Mouse (Mus musculus): Measurements from ENCODE around the gene Cdkl1. TPM values are rescaled to one million over a fixed set of nuclear protein-coding genes. Genes with fewer than 3 reads are reported as not detected.

Gene Cdkl1
- total RNA-seq (2015; ENCODE audit: low replicate concordance) (43.6 and 51.4 TPM in 2 replicates), total RNA-seq (2017; ENCODE audit: low replicate concordance) (86.7 and 87.6 TPM in 2 replicates)

- peak; percentile 94 for ATAC-seq (replicated peaks; ENCODE audit: low FRiP score, poor library complexity, severe bottlenecking)
These were observed at the start of gene Cdkl1 for GRCm38 (mm10) chr12:69790530-69791505. Gene Cdkl1 (minus strand): TSS chr12:69791267.

GRCm38 (mm10) chr12:69838376-69838775 is 47.3 kb upstream of the Cdkl1 start:
- no peak for ATAC-seq (replicated peaks; ENCODE audit: low FRiP score, poor library complexity, severe bottlenecking)

- no peak for ATAC-seq (replicated peaks; ENCODE audit: low FRiP score, poor library complexity, severe bottlenecking)
These were observed 43.0 kb upstream of the Cdkl1 start for GRCm38 (mm10) chr12:69833982-69834604.

GRCm38 (mm10) chr12:69831239-69831910 is 40.3 kb upstream of the Cdkl1 start:
- no peak for ATAC-seq (replicated peaks; ENCODE audit: low FRiP score, poor library complexity, severe bottlenecking)

- no peak for ATAC-seq (replicated peaks; ENCODE audit: low FRiP score, poor library complexity, severe bottlenecking)
These were observed 37.1 kb upstream of the Cdkl1 start for GRCm38 (mm10) chr12:69828214-69828613.

GRCm38 (mm10) chr12:69824881-69825597 is 34.0 kb upstream of the Cdkl1 start:
- ATAC-seq (replicated peaks; ENCODE audit: low FRiP score, poor library complexity, severe bottlenecking), result no peak

- ATAC-seq (replicated peaks; ENCODE audit: low FRiP score, poor library complexity, severe bottlenecking), result no peak
These were observed 23.2 kb upstream of the Cdkl1 start for GRCm38 (mm10) chr12:69814272-69814671.

- no peak for ATAC-seq (replicated peaks; ENCODE audit: low FRiP score, poor library complexity, severe bottlenecking)
These were observed 22.5 kb upstream of the Cdkl1 start for GRCm38 (mm10) chr12:69813596-69813995.

- ATAC-seq (replicated peaks; ENCODE audit: low FRiP score, poor library complexity, severe bottlenecking), result no peak
These were observed 21.9 kb upstream of the Cdkl1 start for GRCm38 (mm10) chr12:69812986-69813385.

- no peak for ATAC-seq (replicated peaks; ENCODE audit: low FRiP score, poor library complexity, severe bottlenecking)
These were observed 20.9 kb upstream of the Cdkl1 start for GRCm38 (mm10) chr12:69811976-69812375.

GRCm38 (mm10) chr12:69809439-69809838 is 18.4 kb upstream of the Cdkl1 start:
- no peak for ATAC-seq (replicated peaks; ENCODE audit: low FRiP score, poor library complexity, severe bottlenecking)

- ATAC-seq (replicated peaks; ENCODE audit: low FRiP score, poor library complexity, severe bottlenecking), result 0 out of 2 replicates have a peak, but pooled peaks have one; percentile 34
These were observed 16.4 kb upstream of the Cdkl1 start for GRCm38 (mm10) chr12:69807399-69807985.

GRCm38 (mm10) chr12:69805148-69805547 is 14.1 kb upstream of the Cdkl1 start:
- 0 out of 2 replicates have a peak, but pooled peaks have one; percentile 5 for ATAC-seq (replicated peaks; ENCODE audit: low FRiP score, poor library complexity, severe bottlenecking)

GRCm38 (mm10) chr12:69804393-69805070 is 13.5 kb upstream of the Cdkl1 start:
- ATAC-seq (replicated peaks; ENCODE audit: low FRiP score, poor library complexity, severe bottlenecking), result peak; percentile 66

- no peak for ATAC-seq (replicated peaks; ENCODE audit: low FRiP score, poor library complexity, severe bottlenecking)
These were observed 12.1 kb upstream of the Cdkl1 start for GRCm38 (mm10) chr12:69803196-69803595.

- ATAC-seq (replicated peaks; ENCODE audit: low FRiP score, poor library complexity, severe bottlenecking), result no peak
These were observed 9.5 kb upstream of the Cdkl1 start for GRCm38 (mm10) chr12:69800586-69800985.

- no peak for ATAC-seq (replicated peaks; ENCODE audit: low FRiP score, poor library complexity, severe bottlenecking)
These were observed 5.2 kb upstream of the Cdkl1 start for GRCm38 (mm10) chr12:69796311-69796710.

- peak; percentile 48 for ATAC-seq (replicated peaks; ENCODE audit: low FRiP score, poor library complexity, severe bottlenecking)
These were observed 1.1 kb downstream of the Cdkl1 start for GRCm38 (mm10) chr12:69789766-69790529.

All from erythroblast, adult 5-6 weeks (primary cell).